8 mouse cellular contexts compared by ENCODE assay signal in the genomic region with DNA sequence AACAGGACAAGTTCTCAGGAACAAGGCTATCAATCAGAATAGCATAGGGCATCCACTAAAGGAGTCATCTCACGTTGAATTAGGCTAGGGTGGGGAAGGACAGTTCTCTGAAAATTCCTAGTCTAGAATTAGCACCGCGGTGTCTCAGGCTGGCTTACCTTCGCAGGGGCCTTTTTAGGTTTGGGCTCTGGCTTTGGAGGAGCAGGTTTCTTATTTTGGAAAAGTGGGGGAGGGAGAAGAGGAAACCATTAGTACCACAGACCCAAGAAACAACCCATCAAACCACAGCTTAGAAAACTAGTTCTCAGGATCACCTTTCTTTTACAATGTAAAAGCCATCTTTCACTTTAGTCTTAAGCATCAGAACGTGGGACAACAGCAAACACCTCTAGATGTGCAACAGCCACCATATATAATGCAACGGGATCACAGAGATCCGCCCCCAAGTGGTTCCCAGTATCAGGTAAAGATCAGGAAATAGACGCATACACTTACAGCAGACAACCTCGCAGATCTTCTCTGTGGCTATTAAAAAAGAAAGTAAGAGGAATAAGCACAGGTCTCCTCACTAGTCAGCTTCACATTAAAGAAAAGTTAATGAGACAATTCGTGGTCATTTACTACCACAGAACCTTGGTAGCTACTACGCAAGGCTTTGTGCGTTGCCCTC. TPM values are rescaled to one million over a fixed set of nuclear protein-coding genes. Genes with fewer than 3 reads are reported as not detected.
DNase-seq lines count a peak whose midpoint lies in the region; ATAC-seq and TF ChIP-seq lines count a peak whose summit lies in the region.

No protein-coding gene starts in this region.

- ATAC-seq in kidney, embryonic 14.5 days (ENCODE audit: low FRiP score, low TSS enrichment), result no peak
- ATAC-seq in hindbrain, embryonic 13.5 days (ENCODE audit: low FRiP score), result no peak
- no peak for ATAC-seq in midbrain, embryonic 13.5 days
- no peak for ATAC-seq in megakaryocyte-erythroid progenitor cell, adult 5-6 weeks (replicated peaks; ENCODE audit: low FRiP score, low TSS enrichment, poor library complexity, severe bottlenecking)

- no peak for TF ChIP-seq POLR2A in bone marrow, adult 2 months (IDR thresholded peaks at IDR 0.05; ENCODE audit: borderline replicate concordance, control insufficient read depth, low read depth, low read length)

- H3K9me3 ChIP-seq in kidney, embryonic 14.5 days (ENCODE audit: control insufficient read depth, low read length), result no peaks in the 10 kb centered on the region
- no peaks in the 10 kb centered on the region for H3K9me3 ChIP-seq in hindbrain, embryonic 13.5 days
- no peaks in the 10 kb centered on the region for H3K9me3 ChIP-seq in midbrain, embryonic 13.5 days

- peaks cover 40% of the 10 kb centered on the region for H3K36me3 ChIP-seq in kidney, embryonic 14.5 days (ENCODE audit: control insufficient read depth, insufficient read depth, low read length)
- H3K36me3 ChIP-seq in hindbrain, embryonic 13.5 days, result peaks cover 34% of the 10 kb centered on the region
- H3K36me3 ChIP-seq in midbrain, embryonic 13.5 days, result peaks cover 37% of the 10 kb centered on the region

- no peak for DNase-seq in kidney, adult 8-10 months
- DNase-seq in retina, postnatal 1 day, result no peak
- DNase-seq in cerebellum, postnatal 4 days (ENCODE audit: low spot score in 2 of 2), result no peak

- no peak for TF ChIP-seq CTCF in bone marrow, adult 2 months (IDR thresholded peaks at IDR 0.05; ENCODE audit: control insufficient read depth, insufficient read depth, low read length)

- 37% methylated on average over 12 of the region's 12 CpGs for WGBS in kidney, embryonic 14.5 days
- 22% methylated on average over 12 of the region's 12 CpGs for WGBS in bone marrow, adult 2 months
- 52% methylated on average over 12 of the region's 12 CpGs for WGBS in hindbrain, embryonic 13.5 days
- 42% methylated on average over 12 of the region's 12 CpGs for WGBS in midbrain, embryonic 13.5 days

- H3K9ac ChIP-seq in kidney, embryonic 14.5 days (ENCODE audit: low read depth, low read length), result peak overlapping the region; percentile 98; the same call in 1 of the 2 replicates
- H3K9ac ChIP-seq in hindbrain, embryonic 13.5 days, result peak overlapping the region; percentile 93
- peak overlapping the region; percentile 91 for H3K9ac ChIP-seq in midbrain, embryonic 13.5 days (replicated peaks)

- H3K27me3 ChIP-seq in kidney, embryonic 14.5 days (ENCODE audit: control insufficient read depth, insufficient read depth, low read length), result no peaks in the 10 kb centered on the region
- no peaks in the 10 kb centered on the region for H3K27me3 ChIP-seq in hindbrain, embryonic 13.5 days
- H3K27me3 ChIP-seq in midbrain, embryonic 13.5 days, result no peaks in the 10 kb centered on the region

- H3K4me3 ChIP-seq in kidney, embryonic 14.5 days (ENCODE audit: low read length), result peak overlapping the region; percentile 80
- peak overlapping the region; percentile 83 for H3K4me3 ChIP-seq in bone marrow, adult 2 months (replicated peaks; ENCODE audit: control insufficient read depth, low read depth, low read length)
- H3K4me3 ChIP-seq in hindbrain, embryonic 13.5 days, result peak overlapping the region; percentile 70
- peak overlapping the region; percentile 70 for H3K4me3 ChIP-seq in midbrain, embryonic 13.5 days (replicated peaks)

- peak overlapping the region; percentile 49 for H3K4me2 ChIP-seq in kidney, embryonic 14.5 days (replicated peaks; ENCODE audit: low read depth, low read length)
- peak overlapping the region; percentile 98 for H3K4me2 ChIP-seq in hindbrain, embryonic 13.5 days
- peak overlapping the region; percentile 95 for H3K4me2 ChIP-seq in midbrain, embryonic 13.5 days (replicated peaks)

- peaks cover 25% of the 10 kb centered on the region for H3K4me1 ChIP-seq in kidney, embryonic 14.5 days (ENCODE audit: control insufficient read depth, insufficient read depth, low read length)
- H3K4me1 ChIP-seq in bone marrow, adult 2 months (ENCODE audit: control insufficient read depth, insufficient read depth, low read length), result no peaks in the 10 kb centered on the region; the same call in 1 of the 2 replicates
- H3K4me1 ChIP-seq in hindbrain, embryonic 13.5 days (replicated peaks), result peaks cover 44% of the 10 kb centered on the region
- H3K4me1 ChIP-seq in midbrain, embryonic 13.5 days (replicated peaks), result peaks cover 45% of the 10 kb centered on the region

- no peak overlapping the region for H3K27ac ChIP-seq in kidney, embryonic 14.5 days (ENCODE audit: low read depth, low read length)
- H3K27ac ChIP-seq in bone marrow, adult 2 months (ENCODE audit: control insufficient read depth, insufficient read depth, low read depth, low read length, poor library complexity), result 0 out of 2 replicates have a peak overlapping the region, but pooled peaks have one; percentile 56
- peak overlapping the region; percentile 100 for H3K27ac ChIP-seq in hindbrain, embryonic 13.5 days
- peak overlapping the region; percentile 99 for H3K27ac ChIP-seq in midbrain, embryonic 13.5 days

RNA-seq across cellular contexts. Expression of a gene that starts 2.0 kb away (rescaled TPM):
- 3,172 and 3,245 TPM in 2 replicates for polyA plus RNA-seq in kidney, embryonic 14.5 days (2014; fragmentation: Nextera tagmentation; extraction: Ambion mirVana)
- polyA plus RNA-seq in bone marrow, adult 2 months (2011; ENCODE audit: insufficient read depth, insufficient read length, low replicate concordance, missing spikeins), result 320 and 322 TPM in 2 replicates
- polyA plus RNA-seq in hindbrain, embryonic 13.5 days (2015; fragmentation: Nextera tagmentation; extraction: Ambion mirVana), result 1,402 and 1,435 TPM in 2 replicates
- polyA plus RNA-seq in midbrain, embryonic 13.5 days (2015; fragmentation: Nextera tagmentation; extraction: Ambion mirVana), result 1,712 and 1,823 TPM in 2 replicates
- 542 and 559 TPM in 2 replicates for total RNA-seq in megakaryocyte-erythroid progenitor cell, adult 5-6 weeks (2014; fragmentation: Nextera tagmentation)
- 268 and 336 TPM in 2 replicates for total RNA-seq in megakaryocyte-erythroid progenitor cell, adult 5-6 weeks (2017)

RNA-seq across cellular contexts. Expression of a gene that starts 34.3 kb away (rescaled TPM):
- polyA plus RNA-seq in kidney, embryonic 14.5 days (2014; fragmentation: Nextera tagmentation; extraction: Ambion mirVana), result 42.2 and 42.9 TPM in 2 replicates
- polyA plus RNA-seq in bone marrow, adult 2 months (2011; ENCODE audit: insufficient read depth, insufficient read length, low replicate concordance, missing spikeins), result 20.6 and 30.2 TPM in 2 replicates
- polyA plus RNA-seq in hindbrain, embryonic 13.5 days (2015; fragmentation: Nextera tagmentation; extraction: Ambion mirVana), result 43.4 and 44.0 TPM in 2 replicates
- 42.0 and 44.7 TPM in 2 replicates for polyA plus RNA-seq in midbrain, embryonic 13.5 days (2015; fragmentation: Nextera tagmentation; extraction: Ambion mirVana)
- 27.0 and 34.0 TPM in 2 replicates for total RNA-seq in megakaryocyte-erythroid progenitor cell, adult 5-6 weeks (2014; fragmentation: Nextera tagmentation)
- total RNA-seq in megakaryocyte-erythroid progenitor cell, adult 5-6 weeks (2017), result 10.6 and 26.2 TPM in 2 replicates

RNA-seq across cellular contexts. Expression of a gene that starts 52.2 kb away (rescaled TPM):
- polyA plus RNA-seq in kidney, embryonic 14.5 days (2014; fragmentation: Nextera tagmentation; extraction: Ambion mirVana), result not detected in 2 replicates
- 3.6 and 29.6 TPM in 2 replicates for polyA plus RNA-seq in bone marrow, adult 2 months (2011; ENCODE audit: insufficient read depth, insufficient read length, low replicate concordance, missing spikeins)
- 0.17 and 0.31 TPM in 2 replicates for polyA plus RNA-seq in hindbrain, embryonic 13.5 days (2015; fragmentation: Nextera tagmentation; extraction: Ambion mirVana)
- polyA plus RNA-seq in midbrain, embryonic 13.5 days (2015; fragmentation: Nextera tagmentation; extraction: Ambion mirVana), result 0.59 TPM in 2 replicates
- not detected in 2 replicates for total RNA-seq in megakaryocyte-erythroid progenitor cell, adult 5-6 weeks (2014; fragmentation: Nextera tagmentation)
- 0.23 TPM in 1 of 2 replicates, not detected in the other for total RNA-seq in megakaryocyte-erythroid progenitor cell, adult 5-6 weeks (2017)
